Mouse (Mus musculus) mouse embryonic stem cell (cell line): Measurements from ENCODE around the gene Anxa5.

Source experiments
- in situ Hi-C, 2 experiments: fragments of 300-500 bp; cut with MboI; formaldehyde crosslinking; loops; 1 replicate in 1 of 2; 3 replicates in 1 of 2; pipeline ENCODE4 v1.14.3; 2019 to 2020; ENCODE audit warnings: low sequenced_read_pairs in 2 of 2, low pct_unique_long_range_greater_than_20kb in 1 of 2, mixed read lengths in 1 of 2; ENCODE audit not compliant: unreplicated experiment in 1 of 2

The Anxa5 gene

GRCm38 (mm10) chr3:36475532-36476087, at the start of gene Anxa5, which contains the start of gene 1810062G17Rik:
Anxa5 (minus strand) TSS chr3:36475894.
1810062G17Rik (plus strand) TSS chr3:36475937.
- in situ Hi-C loops, result loop anchor here in 1 of 2 experiments (25.0 kb wide), 1 partner anchor 288 kb away; no protein-coding TSS in a partner anchor

- in situ Hi-C loops, result no loop called here
Observed at GRCm38 (mm10) chr3:36524466-36524865, 48.8 kb upstream of the Anxa5 start.

- in situ Hi-C loops, result no loop called here
Observed at GRCm38 (mm10) chr3:36522137-36522536, 46.4 kb upstream of the Anxa5 start.

- in situ Hi-C loops, result no loop called here
Observed at GRCm38 (mm10) chr3:36521073-36522060, 45.7 kb upstream of the Anxa5 start, which contains the start of gene Gm11549. Gm11549 (minus strand) TSS chr3:36521813.

GRCm38 (mm10) chr3:36516196-36516595, 40.5 kb upstream of the Anxa5 start:
- in situ Hi-C loops, result no loop called here

GRCm38 (mm10) chr3:36511491-36511890, 35.8 kb upstream of the Anxa5 start:
- in situ Hi-C loops, result no loop called here

- in situ Hi-C loops, result no loop called here
Observed at GRCm38 (mm10) chr3:36505809-36506735, 30.4 kb upstream of the Anxa5 start.

- in situ Hi-C loops, result no loop called here
Observed at GRCm38 (mm10) chr3:36505306-36505705, 29.6 kb upstream of the Anxa5 start.

GRCm38 (mm10) chr3:36501546-36501945, 25.9 kb upstream of the Anxa5 start:
- in situ Hi-C loops, result no loop called here

- in situ Hi-C loops, result no loop called here
Observed at GRCm38 (mm10) chr3:36500976-36501375, 25.3 kb upstream of the Anxa5 start.

GRCm38 (mm10) chr3:36499418-36499817, 23.7 kb upstream of the Anxa5 start:
- in situ Hi-C loops, result loop anchor here in 1 of 2 experiments (25.0 kb wide), 1 partner anchor 312 kb away; no protein-coding TSS in a partner anchor

- in situ Hi-C loops, result loop anchor here in 1 of 2 experiments (25.0 kb wide), 1 partner anchor 311 kb away; no protein-coding TSS in a partner anchor
Observed at GRCm38 (mm10) chr3:36498224-36498623, 22.5 kb upstream of the Anxa5 start.

GRCm38 (mm10) chr3:36496746-36497145, 21.1 kb upstream of the Anxa5 start:
- in situ Hi-C loops, result loop anchor here in 1 of 2 experiments (25.0 kb wide), 1 partner anchor 309 kb away; no protein-coding TSS in a partner anchor

- in situ Hi-C loops, result loop anchor here in 1 of 2 experiments (25.0 kb wide), 1 partner anchor 309 kb away; no protein-coding TSS in a partner anchor
Observed at GRCm38 (mm10) chr3:36496273-36496672, 20.6 kb upstream of the Anxa5 start.

GRCm38 (mm10) chr3:36495436-36495835, 19.7 kb upstream of the Anxa5 start:
- in situ Hi-C loops, result loop anchor here in 1 of 2 experiments (25.0 kb wide), 1 partner anchor 308 kb away; no protein-coding TSS in a partner anchor

GRCm38 (mm10) chr3:36494613-36495012, 18.9 kb upstream of the Anxa5 start:
- in situ Hi-C loops, result loop anchor here in 1 of 2 experiments (25.0 kb wide), 1 partner anchor 307 kb away; no protein-coding TSS in a partner anchor

GRCm38 (mm10) chr3:36493641-36494283, 18.1 kb upstream of the Anxa5 start:
- in situ Hi-C loops, result loop anchor here in 1 of 2 experiments (25.0 kb wide), 1 partner anchor 306 kb away; no protein-coding TSS in a partner anchor
